Mouse (Mus musculus) thymus, postnatal 10 days (tissue): ENCODE results near the gene Snx17.

Experiments
- DNase-seq, 2 experiments: peaks; one replicate each; pipeline ENCODE4 v3.0.0; 2021; ENCODE audit warnings: low spot score in 2 of 2

The Snx17 gene

GRCm38 (mm10) chr5:31226641-31227040 lies 33.6 kb downstream of the Snx17 start:
- DNase-seq: no peak

- peak; percentile 93 to 94 for DNase-seq
Measured at GRCm38 (mm10) chr5:31240637-31241521, 47.9 kb downstream of the Snx17 start, which contains the start of the genes Nrbp1 and Gm9970. TSS of gene Nrbp1 (plus strand) at chr5:31240864. TSS of gene Gm9970 (minus strand) at chr5:31241232.

GRCm38 (mm10) chr5:31241522-31242034 lies 48.6 kb downstream of the Snx17 start:
- DNase-seq: no peak

GRCm38 (mm10) chr5:31242191-31242590 lies 49.2 kb downstream of the Snx17 start:
- DNase-seq: no peak
